Mouse (Mus musculus): ENCODE measurements around the gene Dpep2nb. TPM values are rescaled to one million over a fixed set of nuclear protein-coding genes. Genes with fewer than 3 reads are reported as not detected.

Dpep2nb gene
- total RNA-seq (2021), result not detected
- long read RNA-seq, experiment 1, result 0 reads
- long read RNA-seq, experiment 2, result 0 reads

GRCm38 (mm10) chr8:106005875-106006274 lies at the start of gene Dpep2nb:
TSS of gene Dpep2nb (minus strand) at chr8:106005975.
- no peak within 1 kb of the TSS for H3K27ac ChIP-seq
- no peak for TF ChIP-seq CTCF (IDR thresholded peaks at IDR 0.05)
- DNase-seq, result no peak
- H3K4me3 ChIP-seq, result no peak within 1 kb of the TSS
- intact Hi-C loops (cut with DNase I), result no loop called here

DNA sequence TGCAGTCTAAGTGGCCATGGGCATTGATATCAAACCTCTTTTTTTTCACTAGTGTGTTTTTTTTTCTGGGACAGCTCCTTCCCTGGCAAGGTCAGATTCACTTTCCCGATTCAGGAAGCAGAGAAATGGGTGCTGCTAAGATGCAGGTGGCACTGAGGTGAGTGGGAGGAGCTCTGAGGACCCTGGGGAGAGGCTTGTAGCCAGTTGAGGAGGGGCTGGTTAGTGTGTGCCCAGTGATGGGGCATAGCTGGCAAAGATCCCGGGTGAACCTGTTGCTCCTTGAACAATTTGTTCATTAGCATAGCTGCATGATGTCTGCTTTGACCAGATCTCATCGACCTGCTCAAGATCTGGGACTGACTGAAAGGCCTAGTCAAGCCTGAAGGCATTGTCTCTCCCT lies 49.3 kb upstream of the Dpep2nb start:
- no peak for TF ChIP-seq CTCF (IDR thresholded peaks at IDR 0.05)
- no peak for DNase-seq
- intact Hi-C loops (cut with DNase I), result no loop called here
- no peak overlapping the region for H3K4me3 ChIP-seq
- H3K27ac ChIP-seq, result peak overlapping the region; percentile 71

- peak overlapping the region; percentile 71 for H3K27ac ChIP-seq
- no peak overlapping the region for H3K4me3 ChIP-seq
- intact Hi-C loops (cut with DNase I), result no loop called here
- TF ChIP-seq CTCF (IDR thresholded peaks at IDR 0.05), result no peak
- DNase-seq, result peak; percentile 43
These were observed 48.5 kb upstream of the Dpep2nb start for GRCm38 (mm10) chr8:106054190-106054811.

DNA sequence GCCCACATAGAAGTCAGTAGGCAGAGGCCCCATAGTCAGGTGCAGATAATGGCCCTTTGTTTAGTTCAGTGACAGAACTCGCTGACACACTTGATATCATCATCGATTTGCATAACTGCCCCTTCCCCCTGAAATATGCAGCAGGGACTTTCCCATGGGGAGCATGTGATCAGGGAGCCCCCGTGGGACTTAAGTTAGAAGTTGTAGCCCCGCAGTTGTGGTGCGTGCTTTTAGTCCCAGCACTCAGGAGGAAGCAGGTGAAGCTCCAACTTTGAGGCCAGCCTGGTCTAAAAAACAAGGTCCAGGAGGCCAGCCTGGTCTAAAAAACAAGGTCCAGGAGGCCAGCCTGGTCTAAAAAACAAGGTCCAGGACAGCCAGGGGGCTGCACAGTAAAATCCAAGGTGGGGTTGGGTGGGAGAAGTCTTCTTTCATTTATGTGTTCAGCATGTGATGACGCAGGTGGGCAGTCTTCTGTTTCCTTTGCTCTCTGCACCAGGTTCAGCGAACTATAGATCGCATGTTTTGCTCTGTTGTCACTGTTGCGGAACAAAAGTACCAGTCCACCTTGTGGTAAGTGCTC lies 46.8 kb upstream of the Dpep2nb start:
- no peak overlapping the region for H3K27ac ChIP-seq
- TF ChIP-seq CTCF (IDR thresholded peaks at IDR 0.05), result no peak
- H3K4me3 ChIP-seq, result no peak overlapping the region
- intact Hi-C loops (cut with DNase I), result no loop called here
- no peak for DNase-seq

DNA sequence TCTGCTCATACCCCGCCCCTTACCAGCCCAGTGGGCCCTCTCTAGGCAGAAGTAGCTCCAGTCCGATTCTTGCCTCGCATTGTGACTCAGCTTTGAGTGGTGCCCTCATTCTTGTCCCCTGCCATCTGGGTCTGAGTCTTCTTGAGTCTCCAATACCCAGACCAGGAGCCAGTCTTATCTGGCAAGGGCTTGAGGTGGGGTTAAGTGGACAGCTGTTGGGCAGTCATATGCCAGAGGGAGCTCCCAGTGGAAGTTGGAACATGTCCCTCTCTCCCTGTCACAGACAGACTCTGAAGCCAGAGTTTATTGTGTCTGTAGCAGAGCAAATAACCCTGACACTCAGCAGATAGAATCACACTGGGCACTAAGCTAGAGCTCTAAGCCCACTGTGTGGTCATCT lies 45.3 kb upstream of the Dpep2nb start:
- Histone ChIP-seq H3K27ac (peak overlapping the region; percentile 59), H3K4me3 (no peak overlapping the region)
- intact Hi-C loops (cut with DNase I), result no loop called here
- no peak for TF ChIP-seq CTCF (IDR thresholded peaks at IDR 0.05)
- DNase-seq, result no peak

- no peak overlapping the region for H3K4me3 ChIP-seq
- intact Hi-C loops (cut with DNase I), result no loop called here
- TF ChIP-seq CTCF (IDR thresholded peaks at IDR 0.05), result no peak
- no peak for DNase-seq
- no peak overlapping the region for H3K27ac ChIP-seq
These were observed 44.1 kb upstream of the Dpep2nb start for GRCm38 (mm10) chr8:106049840-106050239.

DNA sequence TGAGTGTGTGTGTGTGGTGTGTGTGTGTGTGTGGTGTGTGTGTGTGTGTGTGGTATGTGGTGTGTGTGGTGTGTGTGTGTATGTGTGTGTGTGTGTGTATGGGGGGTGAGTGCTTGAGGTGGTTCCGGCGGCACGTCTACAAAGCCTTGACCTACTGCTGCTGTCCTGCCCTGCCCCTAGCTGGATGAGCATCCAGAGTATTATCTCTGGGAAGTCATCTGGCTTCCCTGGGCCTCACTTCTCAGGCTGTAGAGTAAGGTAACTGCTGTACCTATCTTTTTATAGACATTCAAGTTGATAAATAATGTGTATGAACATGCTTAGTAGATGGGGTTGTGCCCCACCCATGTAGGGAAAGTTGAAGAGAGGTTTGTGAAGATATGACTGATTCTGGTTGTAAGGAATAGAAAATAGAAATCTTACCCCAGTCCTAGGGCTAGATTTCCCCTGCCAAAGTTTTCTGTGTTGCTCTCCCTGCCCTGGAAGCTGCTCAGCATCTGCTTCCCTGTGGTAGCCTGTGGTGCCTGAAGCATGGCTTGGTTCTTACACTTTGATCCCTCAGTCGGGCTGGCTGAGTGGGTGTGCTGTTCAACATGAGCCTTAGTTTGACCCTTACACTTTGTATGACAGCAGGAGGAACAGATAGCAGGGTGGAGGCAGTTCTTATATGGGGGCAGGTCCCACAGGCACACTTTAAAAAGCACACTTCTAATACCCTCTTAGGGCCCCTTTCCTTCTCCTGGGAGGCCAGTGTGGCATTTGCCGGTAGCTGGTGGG lies 42.3 kb upstream of the Dpep2nb start:
- intact Hi-C loops (cut with DNase I), result no loop called here
- no peak for TF ChIP-seq CTCF (IDR thresholded peaks at IDR 0.05)
- Histone ChIP-seq H3K27ac (no peak overlapping the region), H3K4me3 (no peak overlapping the region)
- DNase-seq, result no peak

DNA sequence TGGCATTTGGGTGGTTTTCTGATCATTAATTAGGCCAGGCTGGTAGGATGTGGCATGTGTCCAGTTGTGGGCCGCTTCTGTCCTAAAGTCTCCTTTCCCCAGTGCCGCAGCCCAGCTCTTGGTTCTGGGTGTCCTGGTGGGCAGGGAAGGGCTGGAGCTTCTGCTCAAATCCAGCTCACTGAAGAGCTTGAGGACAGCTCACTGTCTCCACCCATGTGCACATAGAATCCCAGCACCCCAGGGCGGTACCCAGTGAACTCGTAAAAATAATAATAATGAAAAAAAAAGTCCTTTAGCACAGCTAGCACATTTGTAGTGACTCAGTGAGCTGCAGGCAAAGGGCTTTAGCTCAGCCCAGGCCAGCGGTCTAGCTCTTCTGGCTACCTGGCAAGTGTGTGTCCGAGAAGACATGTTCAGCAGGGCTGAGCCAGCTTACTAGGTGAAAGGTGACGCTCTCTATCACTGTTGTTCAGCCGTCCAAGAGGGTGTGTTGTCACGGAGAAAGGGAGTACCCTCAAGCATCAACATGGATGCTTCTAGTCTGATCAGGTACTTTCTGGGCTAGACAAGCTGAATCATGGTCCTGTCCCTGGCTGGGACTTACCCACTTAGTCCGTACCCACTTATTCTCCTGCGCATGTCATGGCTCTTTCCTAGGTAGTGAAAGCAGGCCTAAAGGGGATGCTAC lies 41.2 kb upstream of the Dpep2nb start:
- intact Hi-C loops (cut with DNase I), result no loop called here
- TF ChIP-seq CTCF (IDR thresholded peaks at IDR 0.05), result no peak
- DNase-seq, result no peak
- H3K4me3 ChIP-seq, result no peak overlapping the region
- peak overlapping the region; percentile 31; the same call in 1 of the 2 replicates for H3K27ac ChIP-seq

DNA sequence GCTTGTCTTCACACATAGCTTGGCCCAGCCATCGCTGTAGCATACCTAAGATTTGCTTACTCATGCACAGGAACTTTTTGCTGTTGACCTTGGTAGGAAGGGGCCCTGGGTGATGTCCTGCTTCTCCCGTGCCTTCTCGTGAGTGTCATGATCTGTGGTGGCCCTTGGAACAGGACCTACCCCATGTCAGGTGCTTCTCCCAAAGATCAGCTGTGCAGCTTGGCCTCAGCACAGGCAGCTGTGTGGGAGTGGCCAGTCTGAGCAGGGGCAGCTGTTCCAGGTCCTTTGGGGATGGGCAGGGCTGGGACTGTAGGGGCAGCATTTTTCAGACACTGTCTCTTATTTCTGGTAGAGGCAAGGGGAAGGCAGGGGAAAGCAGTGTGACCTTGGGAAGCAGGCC lies 38.4 kb upstream of the Dpep2nb start:
- intact Hi-C loops (cut with DNase I), result no loop called here
- H3K27ac ChIP-seq, result peak overlapping the region; percentile 76
- no peak for TF ChIP-seq CTCF (IDR thresholded peaks at IDR 0.05)
- peak; percentile 81 for DNase-seq
- H3K4me3 ChIP-seq, result no peak overlapping the region

- no peak for DNase-seq
- TF ChIP-seq CTCF (IDR thresholded peaks at IDR 0.05), result no peak
- Histone ChIP-seq H3K4me3 (no peak overlapping the region), H3K27ac (no peak overlapping the region)
- intact Hi-C loops (cut with DNase I), result no loop called here
These were observed 37.3 kb upstream of the Dpep2nb start for GRCm38 (mm10) chr8:106043055-106043454.

- intact Hi-C loops (cut with DNase I), result no loop called here
- TF ChIP-seq CTCF (IDR thresholded peaks at IDR 0.05), result no peak
These were observed 34.4 kb upstream of the Dpep2nb start for GRCm38 (mm10) chr8:106040218-106040617.

DNA sequence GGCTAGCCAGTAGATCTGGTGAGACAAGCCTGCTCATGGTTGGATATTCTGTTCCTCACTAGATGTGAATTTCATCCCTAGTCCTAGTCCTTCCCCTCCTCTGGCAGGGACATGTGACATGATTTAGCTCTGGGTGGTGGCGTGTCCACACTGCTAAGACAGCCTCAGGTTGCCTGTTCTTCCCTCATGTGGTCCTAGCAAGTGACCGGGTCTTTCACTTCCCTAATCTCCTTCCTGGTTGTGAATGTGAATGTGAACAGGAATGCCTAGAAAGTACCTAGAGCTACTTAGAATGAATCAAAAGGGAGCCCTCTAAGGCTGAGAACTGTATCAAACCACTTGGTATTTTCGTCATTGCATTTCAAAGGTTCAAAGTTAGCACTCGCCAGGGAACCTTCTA lies 33.8 kb upstream of the Dpep2nb start:
- no peak for TF ChIP-seq CTCF (IDR thresholded peaks at IDR 0.05)
- H3K4me3 ChIP-seq, result no peak overlapping the region
- DNase-seq, result no peak
- intact Hi-C loops (cut with DNase I), result no loop called here
- no peak overlapping the region for H3K27ac ChIP-seq

More at GRCm38 (mm10) chr8:106040218-106040617, 34.4 kb upstream of the Dpep2nb start:
- Histone ChIP-seq H3K4me3 (no peak overlapping the region), H3K27ac (no peak overlapping the region)
- no peak for DNase-seq

DNA sequence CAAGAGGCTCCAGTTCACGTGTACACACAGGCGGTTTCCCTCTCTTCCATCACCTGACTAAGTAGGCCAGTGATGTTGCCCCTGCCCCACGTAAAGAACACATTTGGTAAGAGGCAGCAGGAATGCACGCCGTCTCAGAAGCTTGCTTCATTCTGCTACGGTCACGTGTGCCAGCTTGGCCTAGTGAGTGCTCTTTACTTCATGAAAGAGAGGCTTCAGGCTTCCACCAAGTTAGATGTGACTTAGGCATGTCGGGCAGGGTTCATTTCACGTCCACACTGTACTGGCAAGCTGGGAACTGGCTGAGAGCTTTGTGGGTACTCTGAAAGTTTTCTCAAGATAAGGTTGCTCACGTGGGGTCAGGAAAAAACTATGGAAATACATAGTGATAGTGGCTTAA lies 32.9 kb upstream of the Dpep2nb start:
- DNase-seq, result no peak
- no peak for TF ChIP-seq CTCF (IDR thresholded peaks at IDR 0.05)
- intact Hi-C loops (cut with DNase I), result no loop called here
- Histone ChIP-seq H3K4me3 (no peak overlapping the region), H3K27ac (no peak overlapping the region)
